Mouse (Mus musculus): ENCODE measurements around the gene Btnl4. TPM values are rescaled to one million over a fixed set of nuclear protein-coding genes. Genes with fewer than 3 reads are reported as not detected.
"Not testable (repeated sequence)": the region's sequence is repeated elsewhere in the genome, so short reads cannot be mapped to it uniquely, and the experiment has no call there.

Btnl4 gene
- polyA plus RNA-seq, 1 experiment: not detected

- Histone ChIP-seq H3K4me1 (ENCODE audit: control insufficient read depth, insufficient read depth, low read length) (no peaks in the 10 kb centered on the region), H3K4me3 (replicated peaks; ENCODE audit: insufficient read depth, low read depth, low read length) (no peak overlapping the region), H3K27ac (ENCODE audit: insufficient read depth, low read length) (no peak overlapping the region), H3K27me3 (ENCODE audit: control insufficient read depth, insufficient read depth, low read length) (no peaks in the 10 kb centered on the region)
- TF ChIP-seq POLR2A (IDR thresholded peaks at IDR 0.05; ENCODE audit: borderline replicate concordance, insufficient read depth, low read length) (no peak), CTCF (IDR thresholded peaks at IDR 0.05; ENCODE audit: borderline replicate concordance, insufficient read depth, low read depth, low read length) (no peak)
- DNase-seq: no peak
- WGBS: 75% methylated on average over 2 of the region's 2 CpGs
Measured at GRCm38 (mm10) chr17:34496539-34496938, 19.4 kb upstream of the Btnl4 start.

DNA sequence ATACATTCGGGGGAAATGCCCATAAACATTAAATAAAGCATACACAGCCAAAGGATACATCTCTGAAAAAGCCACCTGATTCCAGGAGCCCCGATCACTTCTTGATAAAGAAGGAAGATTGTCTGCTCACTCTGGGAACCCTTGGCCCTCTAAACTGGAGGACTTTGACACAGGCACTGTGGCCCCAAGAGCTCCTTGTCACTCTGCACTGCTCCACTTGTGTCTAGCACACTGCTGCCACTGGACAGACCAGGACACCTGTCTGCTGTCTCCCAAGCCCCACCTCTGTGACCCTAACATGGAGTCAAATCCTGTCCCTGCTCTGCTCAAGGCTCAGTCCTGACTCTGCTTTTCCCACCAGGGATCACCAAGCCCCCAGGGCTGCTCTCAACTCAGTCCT lies 18.0 kb upstream of the Btnl4 start:
- not testable (repeated sequence) for DNase-seq; H3K4me1 ChIP-seq (ENCODE audit: control insufficient read depth, insufficient read depth, low read length); H3K4me3 ChIP-seq (replicated peaks; ENCODE audit: insufficient read depth, low read depth, low read length); H3K27ac ChIP-seq (ENCODE audit: insufficient read depth, low read length); H3K27me3 ChIP-seq (ENCODE audit: control insufficient read depth, insufficient read depth, low read length)
- 84% methylated on average over 2 of the region's 2 CpGs for WGBS

GRCm38 (mm10) chr17:34492796-34493195 lies 15.7 kb upstream of the Btnl4 start:
- DNase-seq: no peak
- no peak overlapping the region for H3K4me3 ChIP-seq (replicated peaks; ENCODE audit: insufficient read depth, low read depth, low read length)
- no peak overlapping the region for H3K27ac ChIP-seq (ENCODE audit: insufficient read depth, low read length)
- H3K27me3 ChIP-seq (ENCODE audit: control insufficient read depth, insufficient read depth, low read length): no peaks in the 10 kb centered on the region
- TF ChIP-seq CTCF (IDR thresholded peaks at IDR 0.05; ENCODE audit: borderline replicate concordance, insufficient read depth, low read depth, low read length) (no peak), POLR2A (IDR thresholded peaks at IDR 0.05; ENCODE audit: borderline replicate concordance, insufficient read depth, low read length) (no peak)
- H3K4me1 ChIP-seq (ENCODE audit: control insufficient read depth, insufficient read depth, low read length): no peaks in the 10 kb centered on the region

DNA sequence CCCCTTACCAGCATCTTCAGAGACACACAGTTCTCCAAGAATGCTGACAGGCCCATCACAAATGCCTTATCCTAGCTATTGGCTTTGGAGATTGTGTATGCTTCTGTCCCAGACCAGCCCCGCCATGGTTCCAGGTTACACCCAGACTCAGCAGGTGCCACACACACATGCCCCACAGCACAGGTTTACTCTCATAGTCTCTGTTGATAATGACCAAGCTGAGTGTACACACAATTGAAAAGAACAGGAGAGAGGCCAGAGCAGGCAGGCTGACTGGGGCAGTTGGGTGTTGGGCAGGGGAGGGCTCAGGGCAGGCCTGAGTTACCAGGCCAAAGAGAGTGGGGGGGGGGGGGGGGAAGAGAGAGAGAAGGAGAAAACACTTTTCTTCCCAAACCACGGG lies 691 bp downstream of the Btnl4 start:
- Histone ChIP-seq H3K27me3 (ENCODE audit: control insufficient read depth, insufficient read depth, low read length) (no peaks in the 10 kb centered on the region), H3K27ac (ENCODE audit: insufficient read depth, low read length) (no peak overlapping the region), H3K4me1 (ENCODE audit: control insufficient read depth, insufficient read depth, low read length) (no peaks in the 10 kb centered on the region), H3K4me3 (replicated peaks; ENCODE audit: insufficient read depth, low read depth, low read length) (no peak overlapping the region)
- 95% methylated on average over 1 of the region's 2 CpGs for WGBS
- no peak for DNase-seq
- TF ChIP-seq CTCF (IDR thresholded peaks at IDR 0.05; ENCODE audit: borderline replicate concordance, insufficient read depth, low read depth, low read length) (no peak), POLR2A (IDR thresholded peaks at IDR 0.05; ENCODE audit: borderline replicate concordance, insufficient read depth, low read length) (no peak)

- no peak for TF ChIP-seq CTCF (IDR thresholded peaks at IDR 0.05; ENCODE audit: borderline replicate concordance, insufficient read depth, low read depth, low read length)
- TF ChIP-seq POLR2A (IDR thresholded peaks at IDR 0.05; ENCODE audit: borderline replicate concordance, insufficient read depth, low read length): no peak
- WGBS: 78% methylated on average over 3 of the region's 3 CpGs
Measured at GRCm38 (mm10) chr17:34475060-34475459, 2.1 kb downstream of the Btnl4 start.

DNA sequence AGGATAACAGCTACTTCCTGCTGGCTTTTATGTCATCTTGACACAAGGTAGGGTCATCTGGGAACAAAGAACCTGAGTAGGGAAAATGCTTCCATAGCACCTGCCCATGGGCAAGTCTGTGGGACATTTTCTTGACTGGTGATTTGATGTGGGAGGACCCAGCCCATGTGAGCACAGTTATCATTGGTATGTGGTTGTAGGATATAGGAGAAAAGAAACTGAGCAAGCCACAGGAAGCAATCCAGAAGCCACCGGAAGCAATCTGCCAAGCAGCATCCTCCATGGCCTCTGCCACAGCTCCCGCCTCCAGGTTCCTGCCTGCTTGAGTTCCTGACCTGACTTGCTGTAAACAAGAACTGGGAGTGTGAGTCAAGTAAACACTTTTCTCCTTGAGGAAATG lies 6.6 kb downstream of the Btnl4 start:
- H3K27me3 ChIP-seq (ENCODE audit: control insufficient read depth, insufficient read depth, low read length): no peaks in the 10 kb centered on the region
- H3K4me3 ChIP-seq (replicated peaks; ENCODE audit: insufficient read depth, low read depth, low read length): no peak overlapping the region
- 87% methylated on average over 2 of the region's 2 CpGs for WGBS
- no peak for DNase-seq
- H3K4me1 ChIP-seq (ENCODE audit: control insufficient read depth, insufficient read depth, low read length): no peaks in the 10 kb centered on the region
- no peak overlapping the region for H3K27ac ChIP-seq (ENCODE audit: insufficient read depth, low read length)
- TF ChIP-seq CTCF (IDR thresholded peaks at IDR 0.05; ENCODE audit: borderline replicate concordance, insufficient read depth, low read depth, low read length) (no peak), POLR2A (IDR thresholded peaks at IDR 0.05; ENCODE audit: borderline replicate concordance, insufficient read depth, low read length) (no peak)

More at GRCm38 (mm10) chr17:34475060-34475459, 2.1 kb downstream of the Btnl4 start:
- no peak for DNase-seq
- Histone ChIP-seq H3K4me1 (ENCODE audit: control insufficient read depth, insufficient read depth, low read length) (no peaks in the 10 kb centered on the region), H3K4me3 (replicated peaks; ENCODE audit: insufficient read depth, low read depth, low read length) (no peak overlapping the region), H3K27me3 (ENCODE audit: control insufficient read depth, insufficient read depth, low read length) (no peaks in the 10 kb centered on the region), H3K27ac (ENCODE audit: insufficient read depth, low read length) (no peak overlapping the region)

DNA sequence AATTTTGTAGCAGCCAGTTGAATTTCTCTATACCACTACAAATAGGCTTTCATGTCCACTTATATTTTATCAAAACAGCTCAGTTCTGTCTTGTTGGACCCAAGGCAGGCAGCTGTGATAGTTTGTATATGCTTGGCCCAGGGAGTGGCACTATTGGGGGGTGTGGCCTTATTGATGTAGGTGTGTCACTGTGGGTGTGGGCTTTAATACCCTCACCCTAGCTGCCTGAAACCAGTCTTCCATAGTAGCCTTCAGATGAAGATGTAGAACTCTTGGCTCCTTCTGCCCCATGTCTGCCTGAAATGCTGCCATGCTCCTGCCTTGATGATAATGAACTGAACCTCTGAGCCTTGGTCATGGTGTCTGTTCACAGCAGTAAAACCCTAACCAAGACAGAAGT lies 11.2 kb downstream of the Btnl4 start:
- H3K4me3 ChIP-seq (replicated peaks; ENCODE audit: insufficient read depth, low read depth, low read length); DNase-seq; H3K27ac ChIP-seq (ENCODE audit: insufficient read depth, low read length); H3K4me1 ChIP-seq (ENCODE audit: control insufficient read depth, insufficient read depth, low read length); H3K27me3 ChIP-seq (ENCODE audit: control insufficient read depth, insufficient read depth, low read length): not testable (repeated sequence)

DNA sequence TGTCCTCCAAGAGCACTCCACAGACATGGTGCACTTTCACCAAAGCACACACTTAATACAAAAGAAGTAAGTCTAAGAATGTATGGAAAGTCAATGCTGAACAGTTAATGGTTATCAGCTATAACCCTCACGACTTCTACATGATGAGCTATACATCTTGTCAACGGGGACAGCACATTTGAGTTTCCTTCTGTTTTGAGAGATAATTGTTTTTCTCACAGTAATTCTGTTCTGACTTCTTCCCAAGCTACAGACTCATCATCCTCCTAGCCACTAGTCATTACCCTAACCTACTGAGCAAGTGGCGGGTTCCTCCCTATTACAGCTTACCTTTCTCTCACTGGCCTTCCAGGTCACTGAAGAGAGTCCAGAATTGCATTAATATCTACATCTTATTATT lies 17.9 kb downstream of the Btnl4 start:
- H3K27ac ChIP-seq (ENCODE audit: insufficient read depth, low read length): no peak overlapping the region
- H3K4me1 ChIP-seq (ENCODE audit: control insufficient read depth, insufficient read depth, low read length): no peaks in the 10 kb centered on the region
- TF ChIP-seq POLR2A (IDR thresholded peaks at IDR 0.05; ENCODE audit: borderline replicate concordance, insufficient read depth, low read length) (no peak), CTCF (IDR thresholded peaks at IDR 0.05; ENCODE audit: borderline replicate concordance, insufficient read depth, low read depth, low read length) (no peak)
- 87% methylated on average over 3 of the region's 3 CpGs for WGBS
- no peak for DNase-seq
- H3K4me3 ChIP-seq (replicated peaks; ENCODE audit: insufficient read depth, low read depth, low read length): no peak overlapping the region
- H3K27me3 ChIP-seq (ENCODE audit: control insufficient read depth, insufficient read depth, low read length): no peaks in the 10 kb centered on the region

- DNase-seq: no peak
- Histone ChIP-seq H3K4me3 (replicated peaks; ENCODE audit: insufficient read depth, low read depth, low read length) (no peak overlapping the region), H3K27me3 (ENCODE audit: control insufficient read depth, insufficient read depth, low read length) (no peaks in the 10 kb centered on the region), H3K27ac (ENCODE audit: insufficient read depth, low read length) (no peak overlapping the region), H3K4me1 (ENCODE audit: control insufficient read depth, insufficient read depth, low read length) (no peaks in the 10 kb centered on the region)
- no peak for TF ChIP-seq POLR2A (IDR thresholded peaks at IDR 0.05; ENCODE audit: borderline replicate concordance, insufficient read depth, low read length)
- TF ChIP-seq CTCF (IDR thresholded peaks at IDR 0.05; ENCODE audit: borderline replicate concordance, insufficient read depth, low read depth, low read length): no peak
- WGBS: 78% methylated on average over 4 of the region's 4 CpGs
Measured at GRCm38 (mm10) chr17:34457668-34458067, 19.4 kb downstream of the Btnl4 start.

All from cerebellum, adult 2 months (tissue).